In genomic region chr13:105250264-105250663, GRCm38 (mm10) we compare ENCODE assay signal across 15 mouse cellular contexts. TPM values are rescaled to one million over a fixed set of nuclear protein-coding genes. Genes with fewer than 3 reads are reported as not detected.
DNase-seq lines count a peak whose midpoint lies in the region; ATAC-seq and TF ChIP-seq lines count a peak whose summit lies in the region.
"Had no signal": no experiment of that assay in that cellular context is flagged by ENCODE, and none has a peak within 500 bp of the region (broad histone marks: within the 10 kb centered on the region; RNA-seq: fewer than 3 reads in every experiment).

No protein-coding gene starts in this region.

- H3K36me3 ChIP-seq in heart, embryonic 12.5 days, result no peaks in the 10 kb centered on the region
- no peaks in the 10 kb centered on the region for H3K36me3 ChIP-seq in hindbrain, embryonic 10.5 days
- H3K36me3 ChIP-seq in midbrain, embryonic 14.5 days (ENCODE audit: control insufficient read depth, insufficient read depth, low read length), result no peaks in the 10 kb centered on the region

- no peak overlapping the region for H3K9ac ChIP-seq in heart, embryonic 12.5 days
- H3K9ac ChIP-seq in midbrain, embryonic 14.5 days (replicated peaks; ENCODE audit: low read length), result no peak overlapping the region
- H3K9ac ChIP-seq: liver, embryonic 14.5 days had no signal

- peak overlapping the region; percentile 13 for H3K4me3 ChIP-seq in heart, embryonic 12.5 days
- peak overlapping the region; percentile 13; the same call in 1 of the 2 replicates for H3K4me3 ChIP-seq in cortical plate, adult 2 months (ENCODE audit: insufficient read depth, low read length)
- no peak overlapping the region for H3K4me3 ChIP-seq in hindbrain, embryonic 10.5 days
- no peak overlapping the region; the same call in 1 of the 2 replicates for H3K4me3 ChIP-seq in midbrain, embryonic 14.5 days (replicated peaks; ENCODE audit: low read depth, low read length)
- H3K4me3 ChIP-seq: erythroblast, embryonic 14.5 days; myocyte had no signal

- no peak overlapping the region for H3K27ac ChIP-seq in heart, embryonic 12.5 days (ENCODE audit: poor library complexity, severe bottlenecking)
- no peak overlapping the region for H3K27ac ChIP-seq in cortical plate, adult 2 months (ENCODE audit: insufficient read depth, low read length)
- peak overlapping the region; percentile 80 for H3K27ac ChIP-seq in hindbrain, embryonic 10.5 days
- H3K27ac ChIP-seq in midbrain, embryonic 14.5 days (replicated peaks; ENCODE audit: low read depth, low read length), result peak overlapping the region; percentile 73
- H3K27ac ChIP-seq: liver, embryonic 14.5 days had no signal

- H3K4me2 ChIP-seq in heart, embryonic 12.5 days, result peak overlapping the region; percentile 61
- H3K4me2 ChIP-seq in midbrain, embryonic 14.5 days (ENCODE audit: low read length), result peak overlapping the region; percentile 9

- WGBS in heart, embryonic 12.5 days, result 21% methylated on average over 9 of the region's 9 CpGs
- WGBS in hindbrain, embryonic 10.5 days, result 73% methylated on average over 9 of the region's 9 CpGs
- 44% methylated on average over 9 of the region's 9 CpGs for WGBS in midbrain, embryonic 14.5 days

- no peak for TF ChIP-seq CTCF in cortical plate, adult 2 months (IDR thresholded peaks at IDR 0.05; ENCODE audit: extremely low read depth, insufficient read depth, low read length)

- intact Hi-C loops in heart, postnatal 36 days (cut with DNase I), result no loop called here

- no peaks in the 10 kb centered on the region for H3K9me3 ChIP-seq in heart, embryonic 12.5 days (replicated peaks)
- no peaks in the 10 kb centered on the region for H3K9me3 ChIP-seq in hindbrain, embryonic 10.5 days
- no peaks in the 10 kb centered on the region for H3K9me3 ChIP-seq in midbrain, embryonic 14.5 days (ENCODE audit: control insufficient read depth, low read length)

- no peak for DNase-seq in heart, postnatal 36 days
- no peak for DNase-seq in hindbrain, embryonic 10.5 days (ENCODE audit: low spot score)
- peak; percentile 39 for DNase-seq in midbrain, embryonic 14.5 days
- DNase-seq in adrenal gland, adult 18-20 months (ENCODE audit: low spot score in 2 of 2), result no peak
- no peak for DNase-seq in frontal cortex, postnatal 10 days (ENCODE audit: low spot score in 2 of 2)
- DNase-seq in kidney, postnatal 4 days, result no peak
- DNase-seq: kidney, adult 18-20 months; lung, postnatal 36 days; right cerebral cortex, adult 18-20 months; thymus, postnatal 25 days had no signal

- no peak for TF ChIP-seq POLR2A in cortical plate, adult 2 months (IDR thresholded peaks at IDR 0.05; ENCODE audit: extremely low read depth, insufficient read depth, low read length)

- no peak for ATAC-seq in heart, embryonic 12.5 days (ENCODE audit: insufficient number of reproducible peaks, low FRiP score)
- ATAC-seq in midbrain, embryonic 14.5 days (ENCODE audit: low FRiP score, low TSS enrichment), result peak; percentile 38; the same call in 1 of the 2 replicates

- no peaks in the 10 kb centered on the region for H3K27me3 ChIP-seq in heart, embryonic 12.5 days (replicated peaks)
- no peaks in the 10 kb centered on the region for H3K27me3 ChIP-seq in hindbrain, embryonic 10.5 days (ENCODE audit: insufficient read depth, poor library complexity, severe bottlenecking)
- no peaks in the 10 kb centered on the region for H3K27me3 ChIP-seq in midbrain, embryonic 14.5 days (ENCODE audit: control insufficient read depth, insufficient read depth, low read length)

- peaks cover 8% of the 10 kb centered on the region; the same call in 1 of the 2 replicates for H3K4me1 ChIP-seq in heart, embryonic 12.5 days (replicated peaks)
- no peaks in the 10 kb centered on the region; the same call in 1 of the 2 replicates for H3K4me1 ChIP-seq in cortical plate, adult 2 months (ENCODE audit: control insufficient read depth, insufficient read depth, low read length)
- H3K4me1 ChIP-seq in hindbrain, embryonic 10.5 days (replicated peaks), result peaks cover 27% of the 10 kb centered on the region
- peaks cover 6% of the 10 kb centered on the region; the same call in 1 of the 2 replicates for H3K4me1 ChIP-seq in midbrain, embryonic 14.5 days (ENCODE audit: control insufficient read depth, insufficient read depth, low read length)

RNA-seq across cellular contexts. Expression of gene Rnf180, which starts 44.4 kb away (rescaled TPM):
- polyA plus RNA-seq in heart, embryonic 12.5 days (2016; fragmentation: Nextera tagmentation; extraction: Ambion mirVana), result 2.4 and 3.2 TPM in 2 replicates
- under 1 TPM; 0.50 to 0.81 TPM for total RNA-seq in heart, postnatal 36 days (2021)
- polyA plus RNA-seq in cortical plate, adult 2 months (2012; rRNA removed), result 16.1 and 17.3 TPM in 2 replicates
- polyA plus RNA-seq in hindbrain, embryonic 10.5 days (2016; fragmentation: Nextera tagmentation; extraction: Ambion mirVana), result 6.0 and 8.9 TPM in 2 replicates
- polyA plus RNA-seq in midbrain, embryonic 14.5 days (2014; fragmentation: Nextera tagmentation; extraction: Ambion mirVana), result 34.5 and 35.7 TPM in 2 replicates
- total RNA-seq in adrenal gland, adult 18-20 months (2021), result 10 to 100 TPM in 1 of 2 experiments, 1 to 10 TPM in 1; 6.5 to 18.4 TPM
- polyA plus RNA-seq: erythroblast, embryonic 14.5 days; myocyte had no signal

Comparison
In these comparisons a context has a peak if more than half of its experiments do, and no peak if none do; other contexts are left out.
1. H3K27ac ChIP-seq: peak in hindbrain, embryonic 10.5 days (single experiment) and midbrain, embryonic 14.5 days (single experiment); none in heart, embryonic 12.5 days (single experiment) and cortical plate, adult 2 months (single experiment).
2. H3K4me3 ChIP-seq: peak in heart, embryonic 12.5 days (single experiment) and cortical plate, adult 2 months (single experiment); none in hindbrain, embryonic 10.5 days (single experiment) and midbrain, embryonic 14.5 days (single experiment).